Mouse (Mus musculus): ENCODE measurements around the gene Notch1. TPM values are rescaled to one million over a fixed set of nuclear protein-coding genes. Genes with fewer than 3 reads are reported as not detected.

The Notch1 gene
- total RNA-seq, 2 experiments from 2014 or later = 35.4 to 45.2 TPM

DNA sequence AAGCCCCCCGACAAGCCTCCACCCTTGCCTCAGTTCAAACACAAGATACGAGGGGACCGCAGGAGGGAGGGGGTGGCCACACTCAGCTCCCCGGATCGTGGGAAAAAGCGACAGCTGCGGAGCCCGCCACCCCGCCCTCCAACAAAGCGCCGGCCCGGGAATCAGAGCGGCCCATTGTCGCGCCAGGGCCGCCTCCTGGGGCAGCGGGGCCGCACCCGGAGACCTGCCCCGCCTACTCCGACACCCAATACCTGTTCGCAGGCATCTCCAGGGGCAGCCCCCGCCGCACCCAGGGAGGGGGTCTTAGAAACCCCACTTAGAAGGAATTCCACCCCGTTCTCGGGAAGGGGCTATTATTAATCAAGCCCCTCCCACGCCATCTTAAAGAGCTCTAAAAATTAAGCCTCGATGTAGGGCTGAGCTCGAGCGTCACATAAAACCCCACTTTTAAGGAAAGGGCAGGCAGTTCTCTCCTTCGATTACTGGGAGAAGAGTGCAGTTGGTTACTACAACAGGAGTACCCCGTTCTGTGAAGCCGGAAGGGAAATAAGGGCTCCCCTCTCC is 14.1 kb downstream of the Notch1 start:
- peak in 1 of 2 experiments; percentile 45 for DNase-seq (ENCODE audit: low spot score in 2 of 2)

- peak in 1 of 2 experiments; percentile 57 for DNase-seq (ENCODE audit: low spot score in 2 of 2)
These were observed 14.8 kb downstream of the Notch1 start for GRCm38 (mm10) chr2:26501651-26502141.

DNA sequence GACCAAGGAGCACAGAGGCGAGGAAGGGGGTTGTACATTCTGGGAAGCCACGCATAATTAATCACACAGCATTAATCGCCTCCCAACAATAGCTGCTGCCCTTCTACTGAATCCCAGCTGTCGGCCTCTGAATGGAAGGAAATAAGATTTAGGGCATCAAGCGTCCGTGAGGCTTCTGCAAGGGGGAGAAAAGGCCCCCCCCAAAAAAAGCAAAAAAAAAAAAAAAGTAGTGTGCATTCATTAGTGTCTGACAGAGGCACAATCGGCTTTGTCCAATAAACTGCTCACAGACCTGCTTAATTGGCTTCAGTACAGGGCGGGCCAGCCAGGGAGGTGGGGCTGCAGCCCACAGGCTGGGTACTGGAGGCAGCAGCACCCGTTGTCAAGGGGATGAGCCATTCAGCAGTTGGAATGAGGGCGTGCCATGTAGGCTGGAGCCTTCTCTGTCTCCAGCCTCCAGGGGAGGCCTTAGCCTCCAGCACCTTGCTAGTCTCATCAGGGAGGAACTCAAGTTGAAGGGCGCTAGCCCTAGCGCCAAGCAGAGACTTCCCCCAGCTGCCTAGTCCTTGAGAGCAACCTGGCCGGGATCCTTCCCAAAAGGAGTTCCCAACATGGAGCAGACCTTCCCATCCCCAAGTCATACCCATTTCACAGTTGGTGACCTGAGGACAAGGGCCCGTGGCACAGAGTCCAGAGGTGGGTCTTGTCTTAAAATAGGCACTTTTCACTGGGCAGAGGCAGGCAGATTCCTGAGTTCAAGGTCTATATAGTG is 15.7 kb downstream of the Notch1 start:
- peak; percentile 74 to 91 for DNase-seq (ENCODE audit: low spot score in 2 of 2)

GRCm38 (mm10) chr2:26500027-26500598 is 16.4 kb downstream of the Notch1 start:
- DNase-seq (ENCODE audit: low spot score in 2 of 2) = peak; percentile 56 to 87

DNA sequence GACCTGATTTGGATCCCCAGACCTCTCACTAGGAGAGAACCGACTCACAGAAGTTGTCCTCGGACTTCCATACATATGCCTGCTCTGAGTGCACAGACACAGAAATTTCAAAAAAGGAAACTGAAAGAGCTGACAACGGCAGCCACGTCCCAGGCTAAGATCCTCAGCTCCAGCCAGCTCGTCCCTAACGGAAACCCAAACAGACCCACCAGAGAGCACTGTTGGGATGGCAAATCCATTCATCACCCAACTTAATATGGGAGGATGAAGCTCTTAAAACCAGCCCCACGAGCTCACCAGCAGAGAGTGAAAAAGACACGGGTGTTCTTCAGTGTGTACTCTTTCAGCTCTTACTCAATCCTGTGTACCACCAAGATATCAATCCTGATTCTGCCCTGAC is 17.8 kb downstream of the Notch1 start:
- peak in 1 of 2 experiments; percentile 4 for DNase-seq (ENCODE audit: low spot score in 2 of 2)

DNA sequence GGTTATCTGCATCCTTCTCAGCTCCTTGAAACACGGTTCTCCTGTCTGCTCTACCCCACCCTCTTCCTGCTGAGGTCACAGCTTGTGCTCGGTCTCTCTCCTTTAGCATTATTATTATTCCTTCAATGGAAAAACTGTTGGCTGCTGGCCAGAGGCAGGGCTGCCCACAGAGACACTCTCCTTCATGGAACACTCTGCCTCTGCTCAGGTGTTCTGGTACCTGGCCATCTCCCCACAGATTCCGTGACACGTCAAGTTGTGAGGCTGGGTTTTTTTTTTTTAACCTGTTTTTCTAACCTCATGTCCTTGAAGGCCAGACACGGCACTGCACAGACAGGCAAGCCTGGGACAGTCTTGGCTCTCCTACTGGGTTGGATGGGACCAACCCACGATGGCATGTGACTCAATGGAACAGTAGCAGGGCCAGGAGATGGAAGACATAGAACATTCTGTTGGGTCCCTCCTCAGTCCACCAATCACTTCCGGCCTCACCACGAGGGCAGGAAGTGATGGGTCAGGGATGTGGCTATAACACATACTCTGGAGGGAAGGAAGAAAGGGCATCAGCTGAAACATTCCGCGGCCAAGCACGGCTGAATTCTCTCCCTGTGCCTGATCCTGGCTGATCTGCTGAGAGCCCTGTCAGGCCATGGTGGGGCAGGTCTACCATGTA is 18.5 kb downstream of the Notch1 start:
- DNase-seq (ENCODE audit: low spot score in 2 of 2) = peak in 1 of 2 experiments; percentile 5

- DNase-seq (ENCODE audit: low spot score in 2 of 2) = no peak
These were observed 20.0 kb downstream of the Notch1 start for GRCm38 (mm10) chr2:26496451-26496850.

GRCm38 (mm10) chr2:26495701-26496100 is 20.8 kb downstream of the Notch1 start:
- no peak for DNase-seq (ENCODE audit: low spot score in 2 of 2)

GRCm38 (mm10) chr2:26494991-26495390 is 21.5 kb downstream of the Notch1 start:
- DNase-seq (ENCODE audit: low spot score in 2 of 2) = no peak

DNA sequence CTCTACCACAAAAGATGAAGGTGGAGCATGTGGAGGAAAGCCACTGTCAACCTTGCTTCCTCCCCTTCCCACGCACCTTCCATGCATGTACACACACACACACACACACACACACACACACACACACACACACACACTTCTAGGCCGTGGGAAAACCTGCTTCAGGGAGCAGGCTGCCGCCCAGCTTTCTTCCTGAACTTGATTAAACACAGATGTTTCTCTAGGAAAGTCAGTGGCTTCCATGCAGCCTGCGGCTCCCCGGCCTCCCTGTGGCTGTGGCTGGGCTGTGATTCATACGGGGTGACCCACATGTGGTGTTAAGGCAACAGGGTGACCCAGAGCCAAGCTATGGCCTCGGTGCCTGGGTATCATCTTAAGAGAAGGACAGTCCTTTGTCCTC is 22.1 kb downstream of the Notch1 start:
- DNase-seq (ENCODE audit: low spot score in 2 of 2) = no peak

DNA sequence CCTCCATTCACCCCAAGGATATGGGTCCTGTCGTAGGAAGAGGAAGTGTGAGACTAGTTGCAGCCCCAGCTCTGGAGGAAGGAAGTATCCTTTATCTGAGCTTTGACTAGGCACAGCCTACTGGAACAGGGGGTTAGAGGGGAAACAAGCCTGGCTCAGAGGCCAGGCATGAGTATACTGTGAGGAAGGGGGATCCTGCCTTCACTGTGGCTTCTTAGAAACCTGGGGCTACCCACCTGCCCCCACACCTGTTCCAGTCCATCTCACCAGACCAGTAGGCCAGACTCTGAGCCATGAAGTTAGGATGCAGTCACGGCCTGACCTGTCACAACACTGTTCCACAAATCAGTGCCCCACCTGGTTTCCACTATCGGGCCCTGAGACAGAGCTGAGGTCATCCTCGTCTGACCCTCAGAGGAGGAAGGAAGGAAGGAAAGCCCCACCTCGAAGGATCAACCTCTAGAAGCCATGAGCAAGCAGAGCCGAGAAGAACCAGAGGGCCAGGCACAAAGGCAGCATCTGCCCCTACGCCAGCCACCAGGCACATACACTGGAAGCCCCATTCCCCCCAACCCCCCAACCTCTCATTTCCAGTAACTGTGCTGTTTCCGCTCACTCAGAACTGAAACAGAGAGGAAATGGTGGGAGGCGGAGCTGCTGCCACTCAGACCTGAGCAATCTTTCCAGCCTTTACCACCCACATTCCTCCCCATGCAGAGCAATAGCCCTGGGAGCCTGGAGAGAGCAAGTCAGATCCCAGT is 23.3 kb downstream of the Notch1 start:
- no peak for DNase-seq (ENCODE audit: low spot score in 2 of 2)

DNA sequence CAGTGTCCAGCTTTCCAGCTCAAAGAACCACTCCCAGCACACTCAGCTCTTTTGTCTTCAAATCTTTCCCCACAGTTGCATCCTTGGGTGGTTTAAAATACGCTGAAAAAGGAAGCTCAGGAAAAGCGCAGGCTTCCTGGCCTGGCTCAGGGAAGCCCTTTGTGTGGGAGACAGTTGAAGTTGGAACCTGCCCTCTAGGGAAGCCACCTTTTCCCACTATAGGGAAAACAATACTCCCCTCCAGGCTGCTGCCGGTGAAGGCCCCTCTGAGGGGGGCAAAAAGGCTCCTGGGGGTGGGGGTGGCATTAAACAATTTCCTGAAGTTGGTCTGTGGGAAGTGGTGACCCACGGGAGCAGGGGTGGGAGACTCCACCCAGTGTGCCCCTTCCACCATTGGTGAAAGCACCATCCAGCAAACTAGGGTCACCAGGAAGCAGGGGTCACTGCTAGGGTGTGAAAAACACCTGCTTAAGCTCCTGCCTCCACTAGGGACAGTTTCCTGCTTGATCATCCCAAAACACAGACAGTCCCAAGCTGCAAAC is 25.6 kb downstream of the Notch1 start:
- DNase-seq (ENCODE audit: low spot score in 2 of 2) = no peak

DNA sequence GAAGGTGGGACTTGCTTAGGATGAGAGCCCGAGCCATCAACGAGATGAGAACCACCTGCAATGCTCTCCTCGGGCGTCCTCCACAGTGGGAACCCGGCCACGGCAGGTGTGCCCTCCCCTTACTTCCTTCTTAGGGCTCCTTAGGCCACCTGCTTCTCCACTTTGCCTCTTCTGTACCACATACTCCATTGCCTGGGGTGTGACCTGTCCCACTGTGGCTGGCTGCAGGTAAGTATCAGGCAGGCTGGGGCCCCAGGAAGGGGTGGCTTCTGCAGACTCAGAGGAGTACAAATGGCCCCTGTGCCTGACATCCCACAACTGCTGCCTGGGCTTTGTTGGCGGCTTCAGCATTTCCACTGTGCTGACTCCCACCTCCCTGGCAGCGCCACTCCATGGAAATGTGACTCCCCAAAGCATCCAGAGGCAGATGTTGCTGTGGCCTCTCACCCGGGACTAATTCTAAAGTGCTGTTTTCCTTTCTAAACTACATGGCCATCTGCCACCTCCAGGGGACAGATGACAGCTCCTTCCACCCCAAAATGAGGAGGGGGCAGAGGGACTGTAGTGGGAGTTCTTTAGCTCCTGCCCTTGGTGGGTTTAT is 27.8 kb downstream of the Notch1 start:
- no peak for DNase-seq (ENCODE audit: low spot score in 2 of 2)

GRCm38 (mm10) chr2:26487322-26488021 is 29.0 kb downstream of the Notch1 start:
- DNase-seq (ENCODE audit: low spot score in 2 of 2) = peak; percentile 65 to 86

GRCm38 (mm10) chr2:26486835-26487321 is 29.6 kb downstream of the Notch1 start:
- no peak for DNase-seq (ENCODE audit: low spot score in 2 of 2)

DNA sequence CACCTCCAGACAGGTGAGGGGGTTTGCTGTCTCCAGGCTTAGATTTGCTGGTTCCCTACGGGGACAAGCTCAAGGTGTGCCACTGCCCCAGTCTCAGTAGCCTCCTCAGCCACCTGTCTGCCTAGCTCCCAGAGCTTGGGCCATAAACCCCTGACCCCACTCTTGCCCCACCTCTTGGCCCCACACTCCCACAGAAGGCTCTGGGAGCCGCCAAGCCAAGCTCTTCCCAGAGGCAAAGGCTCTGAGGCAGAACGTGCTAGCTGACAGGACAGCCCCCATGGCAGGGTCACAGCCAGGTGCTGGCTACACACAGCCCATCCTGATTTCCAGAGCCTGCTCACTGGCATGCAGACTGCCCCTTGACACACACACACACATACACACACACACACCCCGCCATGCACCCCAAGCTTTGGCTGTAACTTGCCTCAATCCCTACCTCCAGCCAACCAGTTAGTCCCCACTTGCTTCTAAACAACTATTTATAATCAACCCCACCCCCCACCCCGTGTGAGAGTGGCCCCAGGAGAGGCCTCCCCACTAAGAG is 30.1 kb downstream of the Notch1 start:
- DNase-seq (ENCODE audit: low spot score in 2 of 2) = no peak

DNA sequence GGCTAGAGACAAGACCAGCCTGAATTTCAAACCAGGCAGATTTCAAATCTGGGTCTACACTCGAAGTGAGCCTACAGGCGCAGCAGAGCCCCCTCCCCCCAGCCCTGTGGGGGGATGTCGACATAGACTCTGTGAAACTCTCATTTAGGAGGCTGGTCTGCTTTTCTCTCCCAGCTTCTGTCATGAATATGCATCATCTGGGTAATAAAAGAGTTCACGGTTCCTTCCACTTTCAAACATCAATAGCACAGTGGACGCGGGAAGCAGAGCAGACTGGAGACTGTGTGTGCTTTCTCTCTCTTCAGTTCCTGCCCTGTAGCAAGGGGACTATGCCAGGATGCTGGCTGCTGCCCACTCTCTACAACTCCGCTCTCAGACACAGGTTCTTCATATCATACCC is 30.8 kb downstream of the Notch1 start:
- DNase-seq (ENCODE audit: low spot score in 2 of 2) = peak in 1 of 2 experiments; percentile 75

- no peak for DNase-seq (ENCODE audit: low spot score in 2 of 2)
These were observed 31.2 kb downstream of the Notch1 start for GRCm38 (mm10) chr2:26485278-26485677.

DNA sequence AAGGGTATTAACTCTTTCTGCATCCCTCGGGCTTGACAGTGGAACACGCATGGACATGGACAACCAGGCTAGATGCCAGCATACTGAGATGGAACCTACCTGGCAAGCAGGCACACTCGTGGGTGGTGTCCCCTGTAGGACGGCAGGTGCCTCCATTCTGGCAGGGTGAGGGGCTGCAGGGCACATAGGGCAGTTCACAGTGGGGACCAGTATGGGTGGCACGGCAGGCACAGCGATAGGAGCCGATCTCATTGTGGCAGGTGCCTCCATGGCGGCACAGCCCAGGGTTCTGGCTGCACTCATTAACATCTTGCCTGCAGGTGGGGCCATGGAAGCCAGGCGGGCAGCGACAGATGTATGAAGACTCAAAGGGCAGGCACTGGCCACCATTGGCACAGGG is 32.3 kb downstream of the Notch1 start:
- DNase-seq (ENCODE audit: low spot score in 2 of 2) = no peak

Measured in layer of hippocampus, postnatal 14 days (tissue).